Mouse (Mus musculus): ENCODE results near the gene Slc39a8. TPM values are rescaled to one million over a fixed set of nuclear protein-coding genes. Genes with fewer than 3 reads are reported as not detected.

Slc39a8 gene
- total and polyA plus RNA-seq, 3 experiments = 2.8 to 7.1 (median 5.3) TPM

- Histone ChIP-seq H3K9ac (ENCODE audit: low read depth, low read length) (no peak overlapping the region), H3K4me1 (ENCODE audit: control insufficient read depth, insufficient read depth, low read length) (no peaks in the 10 kb centered on the region), H3K27me3 (ENCODE audit: control insufficient read depth, insufficient read depth, low read length) (no peaks in the 10 kb centered on the region), H3K36me3 (ENCODE audit: control insufficient read depth, insufficient read depth, low read length) (no peaks in the 10 kb centered on the region), H3K4me3 (no peak overlapping the region), H3K27ac (no peak overlapping the region), H3K79me2 (replicated peaks; ENCODE audit: control insufficient read depth, insufficient read depth, low read length) (no peaks in the 10 kb centered on the region)
- intact Hi-C loops (cut with DNase I) = no loop called here
- 86% methylated on average over 4 of the region's 4 CpGs for WGBS
- TF ChIP-seq EP300 (IDR thresholded peaks at IDR 0.05; ENCODE audit: insufficient read depth, low read depth, low read length) (no peak), CTCF (IDR thresholded peaks at IDR 0.05) (peak; percentile 38), POLR2A (IDR thresholded peaks at IDR 0.05; ENCODE audit: insufficient read depth, low read depth, low read length) (no peak)
- no peak for DNase-seq
These were observed 103.1 kb downstream of the Slc39a8 start for GRCm38 (mm10) chr3:135928184-135928583.

GRCm38 (mm10) chr3:135937455-135937854, 112.4 kb downstream of the Slc39a8 start:
- no peak overlapping the region for H3K27ac ChIP-seq
- no peaks in the 10 kb centered on the region for H3K27me3 ChIP-seq (ENCODE audit: control insufficient read depth, insufficient read depth, low read length)
- no peaks in the 10 kb centered on the region for H3K4me1 ChIP-seq (ENCODE audit: control insufficient read depth, insufficient read depth, low read length)
- H3K79me2 ChIP-seq (replicated peaks; ENCODE audit: control insufficient read depth, insufficient read depth, low read length) = no peaks in the 10 kb centered on the region
- DNase-seq = no peak
- no peak overlapping the region for H3K4me3 ChIP-seq
- no peaks in the 10 kb centered on the region for H3K36me3 ChIP-seq (ENCODE audit: control insufficient read depth, insufficient read depth, low read length)
- 76% methylated on average over 2 of the region's 2 CpGs for WGBS
- TF ChIP-seq POLR2A (IDR thresholded peaks at IDR 0.05; ENCODE audit: insufficient read depth, low read depth, low read length) = no peak
- no peak for TF ChIP-seq EP300 (IDR thresholded peaks at IDR 0.05; ENCODE audit: insufficient read depth, low read depth, low read length)
- no peak for TF ChIP-seq CTCF (IDR thresholded peaks at IDR 0.05)
- intact Hi-C loops (cut with DNase I) = no loop called here
- no peak overlapping the region for H3K9ac ChIP-seq (ENCODE audit: low read depth, low read length)

Other genes with a start within 250 kb of the Slc39a8 start
- gene Nfkb1, start 133.7 kb upstream of the Slc39a8 start, total RNA-seq (2021) = 10 to 100 TPM; 33.5 to 33.6 TPM
- gene Nfkb1, start 133.7 kb upstream of the Slc39a8 start, polyA plus RNA-seq (2012; rRNA removed) = 44.4 and 57.3 TPM in 2 replicates

Measured in heart, adult 2 months (tissue).